In genomic region chr4:82132326-82132725, GRCm38 (mm10) we compare ENCODE assay signal across 23 mouse cellular contexts.
DNase-seq lines count a peak whose midpoint lies in the region; ATAC-seq and TF ChIP-seq lines count a peak whose summit lies in the region.
"Had no signal": no experiment of that assay in that cellular context is flagged by ENCODE, and none has a peak within 500 bp of the region (broad histone marks: within the 10 kb centered on the region; RNA-seq: fewer than 3 reads in every experiment).

No protein-coding gene starts in this region.

- no peak for TF ChIP-seq CTCF in heart, adult 2 months (IDR thresholded peaks at IDR 0.05)

- H3K4me1 ChIP-seq in heart, adult 2 months (ENCODE audit: control insufficient read depth, insufficient read depth, low read length) = peaks cover 3% of the 10 kb centered on the region
- H3K4me1 ChIP-seq in midbrain, embryonic 11.5 days (ENCODE audit: control insufficient read depth, insufficient read depth, low read length) = no peaks in the 10 kb centered on the region
- no peaks in the 10 kb centered on the region for H3K4me1 ChIP-seq in midbrain, embryonic 13.5 days (replicated peaks)
- H3K4me1 ChIP-seq in hindbrain, embryonic 16.5 days (ENCODE audit: control insufficient read depth, insufficient read depth, low read depth, low read length) = no peaks in the 10 kb centered on the region
- H3K4me1 ChIP-seq: hindbrain, embryonic 12.5 days; limb, embryonic 13.5 days; lung, embryonic 15.5 days; midbrain, embryonic 12.5 days; neural tube, embryonic 13.5 days had no signal

- H3K9ac ChIP-seq in heart, adult 2 months (ENCODE audit: low read depth, low read length) = peak overlapping the region; percentile 45
- H3K9ac ChIP-seq in midbrain, embryonic 11.5 days (ENCODE audit: low read length) = no peak overlapping the region
- no peak overlapping the region for H3K9ac ChIP-seq in midbrain, embryonic 13.5 days (replicated peaks)
- H3K9ac ChIP-seq in hindbrain, embryonic 16.5 days (ENCODE audit: low read depth, low read length) = no peak overlapping the region
- H3K9ac ChIP-seq: hindbrain, embryonic 12.5 days; limb, embryonic 13.5 days; lung, embryonic 15.5 days; midbrain, embryonic 12.5 days; neural tube, embryonic 13.5 days had no signal

- 78% methylated on average over 4 of the region's 4 CpGs for WGBS in heart, adult 2 months
- WGBS in midbrain, embryonic 11.5 days = 88% methylated on average over 4 of the region's 4 CpGs
- 82% methylated on average over 4 of the region's 4 CpGs for WGBS in midbrain, embryonic 13.5 days
- 81% methylated on average over 4 of the region's 4 CpGs for WGBS in hindbrain, embryonic 16.5 days

- TF ChIP-seq POLR2A in heart, adult 2 months (IDR thresholded peaks at IDR 0.05; ENCODE audit: insufficient read depth, low read depth, low read length) = no peak

- no peaks in the 10 kb centered on the region for H3K79me2 ChIP-seq in heart, adult 2 months (replicated peaks; ENCODE audit: control insufficient read depth, insufficient read depth, low read length)

- H3K27ac ChIP-seq in heart, adult 2 months = peak overlapping the region; percentile 71
- H3K27ac ChIP-seq in midbrain, embryonic 11.5 days (ENCODE audit: low read depth, low read length) = no peak overlapping the region
- no peak overlapping the region for H3K27ac ChIP-seq in midbrain, embryonic 13.5 days
- no peak overlapping the region for H3K27ac ChIP-seq in hindbrain, embryonic 16.5 days (ENCODE audit: low read depth, low read length)
- H3K27ac ChIP-seq: hindbrain, embryonic 12.5 days; limb, embryonic 13.5 days; lung, embryonic 15.5 days; midbrain, embryonic 12.5 days; neural tube, embryonic 13.5 days had no signal

- no peak for ATAC-seq in midbrain, embryonic 11.5 days (ENCODE audit: low FRiP score)
- ATAC-seq in midbrain, embryonic 13.5 days = no peak
- ATAC-seq in hindbrain, embryonic 16.5 days = no peak
- ATAC-seq: forebrain, embryonic 16.5 days; intestine, embryonic 16.5 days had no signal

- intact Hi-C loops in gastrocnemius, postnatal 36 days (cut with DNase I) = no loop called here
- intact Hi-C loops in heart, adult 2 months (cut with DNase I) = loop anchor here (5.0 kb wide), 1 partner anchor 65 kb away; no protein-coding TSS in a partner anchor

- peak; percentile 31 for DNase-seq in gastrocnemius, adult 18-20 months (ENCODE audit: low spot score)
- DNase-seq in gastrocnemius, postnatal 36 days = no peak
- no peak for DNase-seq in heart, adult 2 months
- no peak for DNase-seq in heart, adult 9 months (ENCODE audit: low spot score in 2 of 2)
- DNase-seq in midbrain, embryonic 11.5 days (ENCODE audit: low spot score, missing footprints) = peak; percentile 33
- DNase-seq: adrenal gland, adult 8-10 months; kidney, adult 8-10 months; kidney, postnatal 14 days; lung, postnatal 36 days; right cerebral cortex, postnatal 4 days; thymus, postnatal 4 days had no signal

- no peak for TF ChIP-seq EP300 in heart, adult 2 months (IDR thresholded peaks at IDR 0.05; ENCODE audit: insufficient read depth, low read depth, low read length)

- no peak overlapping the region for H3K4me3 ChIP-seq in heart, adult 2 months
- no peak overlapping the region for H3K4me3 ChIP-seq in midbrain, embryonic 11.5 days (ENCODE audit: low read depth, low read length)
- no peak overlapping the region for H3K4me3 ChIP-seq in midbrain, embryonic 13.5 days (replicated peaks)
- no peak overlapping the region for H3K4me3 ChIP-seq in hindbrain, embryonic 16.5 days (ENCODE audit: low read length)
- H3K4me3 ChIP-seq: erythroblast, embryonic 14.5 days; hindbrain, embryonic 12.5 days; limb, embryonic 13.5 days; lung, embryonic 15.5 days; midbrain, embryonic 12.5 days; neural tube, embryonic 13.5 days had no signal

- peaks cover 9% of the 10 kb centered on the region for H3K36me3 ChIP-seq in heart, adult 2 months (ENCODE audit: control insufficient read depth, insufficient read depth, low read length)
- H3K36me3 ChIP-seq in midbrain, embryonic 11.5 days (ENCODE audit: control insufficient read depth, insufficient read depth, low read length) = no peaks in the 10 kb centered on the region
- no peaks in the 10 kb centered on the region for H3K36me3 ChIP-seq in midbrain, embryonic 13.5 days
- no peaks in the 10 kb centered on the region for H3K36me3 ChIP-seq in hindbrain, embryonic 16.5 days (ENCODE audit: control insufficient read depth, insufficient read depth, low read length)
- H3K36me3 ChIP-seq: G1E; hindbrain, embryonic 12.5 days; limb, embryonic 13.5 days; lung, embryonic 15.5 days; midbrain, embryonic 12.5 days; neural tube, embryonic 13.5 days had no signal

- H3K4me2 ChIP-seq in midbrain, embryonic 11.5 days = no peak overlapping the region
- no peak overlapping the region for H3K4me2 ChIP-seq in midbrain, embryonic 13.5 days (replicated peaks)
- no peak overlapping the region for H3K4me2 ChIP-seq in hindbrain, embryonic 16.5 days (ENCODE audit: low read length)
- H3K4me2 ChIP-seq: hindbrain, embryonic 12.5 days; limb, embryonic 13.5 days; liver, embryonic 11.5 days; lung, embryonic 15.5 days; midbrain, embryonic 12.5 days; neural tube, embryonic 13.5 days had no signal

- no peaks in the 10 kb centered on the region for H3K27me3 ChIP-seq in heart, adult 2 months (ENCODE audit: control insufficient read depth, insufficient read depth, low read length)
- no peaks in the 10 kb centered on the region for H3K27me3 ChIP-seq in midbrain, embryonic 11.5 days (ENCODE audit: control insufficient read depth, insufficient read depth, low read length)
- no peaks in the 10 kb centered on the region for H3K27me3 ChIP-seq in midbrain, embryonic 13.5 days
- H3K27me3 ChIP-seq in hindbrain, embryonic 16.5 days (replicated peaks; ENCODE audit: control insufficient read depth, insufficient read depth, low read length) = no peaks in the 10 kb centered on the region
- H3K27me3 ChIP-seq: hindbrain, embryonic 12.5 days; limb, embryonic 13.5 days; lung, embryonic 15.5 days; midbrain, embryonic 12.5 days; neural tube, embryonic 13.5 days had no signal

- no peaks in the 10 kb centered on the region for H3K9me3 ChIP-seq in midbrain, embryonic 11.5 days (ENCODE audit: control insufficient read depth, low read length)
- no peaks in the 10 kb centered on the region for H3K9me3 ChIP-seq in midbrain, embryonic 13.5 days
- H3K9me3 ChIP-seq in hindbrain, embryonic 16.5 days (ENCODE audit: control insufficient read depth, low read length) = no peaks in the 10 kb centered on the region
- H3K9me3 ChIP-seq: hindbrain, embryonic 12.5 days; limb, embryonic 13.5 days; lung, embryonic 15.5 days; midbrain, embryonic 12.5 days; neural tube, embryonic 13.5 days had no signal

Comparison
In these comparisons a context has a peak if more than half of its experiments do, and no peak if none do; other contexts are left out.
1. DNase-seq: peak in gastrocnemius, adult 18-20 months (single experiment) and midbrain, embryonic 11.5 days (single experiment); none in gastrocnemius, postnatal 36 days (0 of 2), heart, adult 2 months (0 of 2) and heart, adult 9 months (0 of 2).